Comparison of ENCODE assay signal across 8 mouse cellular contexts in the genomic region with DNA sequence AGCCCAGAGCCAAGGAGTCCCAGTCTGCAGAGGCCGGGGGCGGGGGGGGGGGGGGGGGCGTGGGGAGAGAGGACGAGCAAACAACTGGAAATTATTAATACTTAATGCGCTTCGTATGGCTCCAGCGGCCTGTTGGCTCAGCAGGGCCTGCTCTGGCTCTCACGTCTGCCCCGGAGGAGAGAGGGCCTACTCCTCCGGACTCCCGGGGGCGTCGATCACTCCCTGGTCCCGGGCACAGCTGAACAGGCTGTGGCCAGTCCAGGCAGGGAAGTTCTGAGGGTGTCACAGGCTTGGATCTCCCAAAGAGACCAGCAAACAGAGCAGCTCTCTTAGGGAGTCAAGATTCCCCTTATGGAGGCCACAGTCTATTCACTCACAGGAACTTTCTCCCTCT. TPM values are rescaled to one million over a fixed set of nuclear protein-coding genes. Genes with fewer than 3 reads are reported as not detected.
DNase-seq lines count a peak whose midpoint lies in the region; ATAC-seq and TF ChIP-seq lines count a peak whose summit lies in the region.

No protein-coding gene starts in this region.

- H3K4me3 ChIP-seq in gastrocnemius, adult 2 months: peak overlapping the region; percentile 94
- H3K4me3 ChIP-seq in ES-E14 (ENCODE audit: insufficient read depth in 1 of 2, low read depth in 1 of 2, low read length in 2 of 2, poor library complexity in 1 of 2, severe bottlenecking in 1 of 2) (peak overlapping the region; percentile 65 to 87), myocyte (peak overlapping the region; percentile 18)
- peak overlapping the region; percentile 57 for H3K4me3 ChIP-seq in forebrain, embryonic 11.5 days (ENCODE audit: low read depth, low read length)

- H3K27me3 ChIP-seq in forebrain, embryonic 11.5 days (ENCODE audit: control insufficient read depth, insufficient read depth, low read length): peaks cover 2% of the 10 kb centered on the region; the same call in 1 of the 2 replicates
- H3K27me3 ChIP-seq in myocyte (ENCODE audit: control insufficient read depth, insufficient read depth, insufficient read length): no peaks in the 10 kb centered on the region

- H3ac ChIP-seq in myocyte (ENCODE audit: control insufficient read depth, insufficient read length): peak overlapping the region; percentile 56

- H3K36me3 ChIP-seq in ES-E14 (ENCODE audit: control insufficient read depth, insufficient read depth, low read length, poor library complexity, severe bottlenecking) (no peaks in the 10 kb centered on the region), myocyte (ENCODE audit: control insufficient read depth, insufficient read depth) (no peaks in the 10 kb centered on the region)
- H3K36me3 ChIP-seq in forebrain, embryonic 11.5 days (ENCODE audit: control insufficient read depth, insufficient read depth, low read length): no peaks in the 10 kb centered on the region

- peak overlapping the region; percentile 94 for H3K4me2 ChIP-seq in forebrain, embryonic 11.5 days (ENCODE audit: low read depth, low read length, severe bottlenecking)
- peak overlapping the region; percentile 62 for H3K4me2 ChIP-seq in myocyte (ENCODE audit: low read depth)

- no peaks in the 10 kb centered on the region for H3K9me3 ChIP-seq in ES-E14 (ENCODE audit: control insufficient read depth, insufficient read depth, low read depth, low read length)
- H3K9me3 ChIP-seq in forebrain, embryonic 11.5 days (ENCODE audit: control insufficient read depth, low read length): no peaks in the 10 kb centered on the region

- no peaks in the 10 kb centered on the region for H3K4me1 ChIP-seq in ES-E14 (ENCODE audit: control insufficient read depth in 2 of 2, insufficient read depth in 2 of 2, low read length in 2 of 2, poor library complexity in 1 of 2)
- peaks cover 6% of the 10 kb centered on the region; the same call in 1 of the 2 replicates for H3K4me1 ChIP-seq in forebrain, embryonic 11.5 days (replicated peaks; ENCODE audit: control insufficient read depth, insufficient read depth, low read length)

- in situ Hi-C loops in ES-E14 (cut with MboI; ENCODE audit: low sequenced_read_pairs in 2 of 2, unreplicated experiment in 2 of 2): no loop called here

- TF ChIP-seq POLR2A in myocyte (IDR thresholded peaks at IDR 0.05; ENCODE audit: insufficient read length, low read depth): no peak

- ATAC-seq in forebrain, embryonic 11.5 days (replicated peaks; ENCODE audit: low FRiP score): peak; percentile 49

- DNase-seq in gastrocnemius, adult 2 months: peak; percentile 48
- no peak for DNase-seq in gastrocnemius, postnatal 36 days
- no peak for DNase-seq in ES-E14 (ENCODE audit: low read depth, low spot score)
- no peak for DNase-seq in forebrain, embryonic 11.5 days (ENCODE audit: low spot score)
- peak; percentile 67 for DNase-seq in kidney, postnatal 10 days
- DNase-seq in natural killer cell, adult 2 months (ENCODE audit: low spot score in 2 of 2): no peak
- no peak for DNase-seq in left cerebral cortex, postnatal 25 days (ENCODE audit: low spot score in 2 of 2)

- H3K9ac ChIP-seq in ES-E14 (ENCODE audit: insufficient read depth, low read depth, low read length, poor library complexity, severe bottlenecking): peak overlapping the region; percentile 32; the same call in 1 of the 2 replicates
- H3K9ac ChIP-seq in forebrain, embryonic 11.5 days (ENCODE audit: low read length): peak overlapping the region; percentile 63

- intact Hi-C loops in gastrocnemius, adult 2 months (cut with DNase I): loop anchor here (5.0 kb wide), 1 partner anchor 139 kb away; no protein-coding TSS in a partner anchor
- intact Hi-C loops in gastrocnemius, postnatal 36 days (cut with DNase I): loop anchor here (5.0 kb wide), 2 partner anchors 54 to 139 kb away; no protein-coding TSS in a partner anchor
- intact Hi-C loops in left cerebral cortex, postnatal 25 days (cut with DNase I): no loop called here

- no peak for TF ChIP-seq CTCF in gastrocnemius, adult 2 months (IDR thresholded peaks at IDR 0.05)

- H3K79me2 ChIP-seq in myocyte (ENCODE audit: control insufficient read depth, insufficient read depth): no peaks in the 10 kb centered on the region

- peak overlapping the region; percentile 89 for H3K27ac ChIP-seq in gastrocnemius, adult 2 months
- H3K27ac ChIP-seq in ES-E14 (ENCODE audit: insufficient read depth, low read depth, low read length, poor library complexity, severe bottlenecking): no peak overlapping the region
- H3K27ac ChIP-seq in forebrain, embryonic 11.5 days (ENCODE audit: low read depth, low read length): no peak overlapping the region

- 2% methylated on average over 10 of the region's 14 CpGs for WGBS in forebrain, embryonic 11.5 days

TF ChIP-seq in ES-E14, 5 proteins besides CTCF, POLR2A, EP300 and RAD21:
- TF ChIP-seq ZC3H11A (IDR thresholded peaks at IDR 0.05; ENCODE audit: borderline replicate concordance, low read depth, low read length) (no peak), ZNF384 (IDR thresholded peaks at IDR 0.05; ENCODE audit: low read depth, low read length) (no peak)
TF ChIP-seq in ES-E14: peak in this region for 0.

TF ChIP-seq in myocyte, 11 proteins besides CTCF, POLR2A, EP300 and RAD21:
- TF ChIP-seq TCF3 (IDR thresholded peaks at IDR 0.05; ENCODE audit: insufficient read length, low read depth): no peak

RNA-seq across cellular contexts. Expression of a gene that starts 0.5 kb away (rescaled TPM):
- total RNA-seq in gastrocnemius, adult 2 months (2021): 10 to 100 TPM; 13.2 to 21.8 TPM
- 10 to 100 TPM; 16.2 to 23.1 TPM for total RNA-seq in gastrocnemius, postnatal 36 days (2021)
- total RNA-seq in ES-E14 (2012; rRNA removed): 1.2 and 2.9 TPM in 2 replicates
- 12.1 and 15.3 TPM in 2 replicates for polyA plus RNA-seq in forebrain, embryonic 11.5 days (2014; fragmentation: Nextera tagmentation; extraction: Ambion mirVana)
- 7.5 TPM for polyA plus RNA-seq in myocyte (2012; fragmentation: generic; extraction: Trizol)
- total RNA-seq in left cerebral cortex, postnatal 25 days (2021): 1 to 10 TPM; 8.9 to 9.8 TPM

RNA-seq across cellular contexts. Expression of a gene that starts 28.4 kb away (rescaled TPM):
- total RNA-seq in gastrocnemius, adult 2 months (2021): not detected
- total RNA-seq in gastrocnemius, postnatal 36 days (2021): not detected
- 0.63 and 1.2 TPM in 2 replicates for total RNA-seq in ES-E14 (2012; rRNA removed)
- polyA plus RNA-seq in forebrain, embryonic 11.5 days (2014; fragmentation: Nextera tagmentation; extraction: Ambion mirVana): 0.41 TPM in 1 of 2 replicates, not detected in the other
- polyA plus RNA-seq in myocyte (2012; fragmentation: generic; extraction: Trizol): 0.06 TPM
- 1 to 10 TPM; 4.6 TPM for total RNA-seq in left cerebral cortex, postnatal 25 days (2021)

Comparison
In these comparisons a context has a peak if more than half of its experiments do, and no peak if none do; other contexts are left out.
1. DNase-seq: peak in gastrocnemius, adult 2 months (single experiment) and kidney, postnatal 10 days (single experiment); none in gastrocnemius, postnatal 36 days (0 of 2), ES-E14 (single experiment), forebrain, embryonic 11.5 days (single experiment), natural killer cell, adult 2 months (0 of 2) and left cerebral cortex, postnatal 25 days (0 of 2).
2. H3K4me3 ChIP-seq: peak in every context shown above with its lines; median percentile 94 in gastrocnemius, adult 2 months; 76 in ES-E14; 57 in forebrain, embryonic 11.5 days; 18 in myocyte.